Mouse (Mus musculus) cerebellum, adult 2 months (tissue): ENCODE measurements around the gene Best1.

Experiments
- CTCF ChIP-seq: fragments of 200-500 bp; IDR thresholded peaks from 2 replicates; pipeline ENCODE4 v1.5.1; 2011; ENCODE audit warnings: low read depth, mild to moderate bottlenecking, control low read depth, low read length, moderate library complexity, borderline replicate concordance; ENCODE audit not compliant: insufficient read depth
- POLR2A ChIP-seq: fragments of 200-500 bp; IDR thresholded peaks from 2 replicates; pipeline ENCODE4 v1.6.1; 2011; ENCODE audit warnings: low read length, control low read depth, borderline replicate concordance; ENCODE audit not compliant: insufficient read depth

- no peak for TF ChIP-seq CTCF
- TF ChIP-seq POLR2A: no peak
Observed at GRCm38 (mm10) chr19:9968081-9968787, 33.2 kb downstream of the Best1 start.
